Mouse (Mus musculus) CH12F3 (cell line): ENCODE measurements around the gene Prim2.

Experiments
- in situ Hi-C: fragments of 300-500 bp; cut with MboI; formaldehyde crosslinking; loops from 2 replicates; pipeline ENCODE4 v1.14.3; 2020; ENCODE audit warnings: low sequenced_read_pairs

Prim2 gene

GRCm38 (mm10) chr1:33610026-33610721, 59.4 kb downstream of the Prim2 start:
- in situ Hi-C loops: no loop called here

- in situ Hi-C loops: no loop called here
These were observed 61.5 kb downstream of the Prim2 start for GRCm38 (mm10) chr1:33608133-33608532.

GRCm38 (mm10) chr1:33604087-33604699, 65.4 kb downstream of the Prim2 start:
- in situ Hi-C loops: no loop called here

GRCm38 (mm10) chr1:33599698-33600097, 69.9 kb downstream of the Prim2 start:
- in situ Hi-C loops: no loop called here

- in situ Hi-C loops: no loop called here
These were observed 70.5 kb downstream of the Prim2 start for GRCm38 (mm10) chr1:33599019-33599667.

- in situ Hi-C loops: no loop called here
These were observed 72.6 kb downstream of the Prim2 start for GRCm38 (mm10) chr1:33597043-33597442.

GRCm38 (mm10) chr1:33595936-33596335, 73.7 kb downstream of the Prim2 start:
- in situ Hi-C loops: no loop called here

GRCm38 (mm10) chr1:33594966-33595365, 74.6 kb downstream of the Prim2 start:
- in situ Hi-C loops: no loop called here

GRCm38 (mm10) chr1:33593718-33594388, 75.7 kb downstream of the Prim2 start:
- in situ Hi-C loops: no loop called here

GRCm38 (mm10) chr1:33591997-33592608, 77.5 kb downstream of the Prim2 start:
- in situ Hi-C loops: no loop called here

GRCm38 (mm10) chr1:33590556-33591411, 78.8 kb downstream of the Prim2 start:
- in situ Hi-C loops: no loop called here

GRCm38 (mm10) chr1:33589531-33589930, 80.1 kb downstream of the Prim2 start:
- in situ Hi-C loops: no loop called here

- in situ Hi-C loops: no loop called here
These were observed 81.0 kb downstream of the Prim2 start for GRCm38 (mm10) chr1:33588557-33588956.

GRCm38 (mm10) chr1:33584590-33584978, 85.0 kb downstream of the Prim2 start:
- in situ Hi-C loops: no loop called here

- in situ Hi-C loops: no loop called here
These were observed 85.6 kb downstream of the Prim2 start for GRCm38 (mm10) chr1:33583817-33584589.

GRCm38 (mm10) chr1:33578593-33578992, 91.0 kb downstream of the Prim2 start:
- in situ Hi-C loops: no loop called here

- in situ Hi-C loops: no loop called here
These were observed 95.1 kb downstream of the Prim2 start for GRCm38 (mm10) chr1:33574459-33574858.

GRCm38 (mm10) chr1:33565764-33566401, 103.7 kb downstream of the Prim2 start:
- in situ Hi-C loops: no loop called here

- in situ Hi-C loops: no loop called here
These were observed 105.6 kb downstream of the Prim2 start for GRCm38 (mm10) chr1:33564032-33564431.
